Mouse (Mus musculus): ENCODE measurements around the gene Ephb2. TPM values are rescaled to one million over a fixed set of nuclear protein-coding genes. Genes with fewer than 3 reads are reported as not detected.

The Ephb2 gene
- total RNA-seq, 2 experiments from 2014 or later: 40.5 to 43.9 TPM

DNA sequence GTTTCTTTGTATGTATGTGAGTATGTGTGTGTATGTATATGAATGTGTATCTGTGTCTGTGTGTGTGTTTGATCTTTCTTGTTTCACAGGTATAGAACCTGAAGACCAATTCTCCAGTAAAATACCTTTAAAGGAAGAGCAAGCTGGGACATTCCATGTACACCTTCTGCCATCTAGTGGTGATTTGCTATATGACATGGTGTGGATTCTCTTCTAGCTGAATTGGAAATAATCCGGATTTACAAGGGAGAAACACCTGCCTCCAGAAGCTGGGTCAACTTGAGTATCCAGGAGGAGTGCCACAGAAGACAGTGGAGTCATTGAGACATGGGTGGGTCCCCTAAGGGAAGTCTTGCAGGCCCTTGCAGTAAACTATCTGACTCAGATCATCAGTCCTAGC lies 214.5 kb downstream of the Ephb2 start:
- DNase-seq (ENCODE audit: low spot score in 2 of 2): peak in 1 of 2 experiments; percentile 68

DNA sequence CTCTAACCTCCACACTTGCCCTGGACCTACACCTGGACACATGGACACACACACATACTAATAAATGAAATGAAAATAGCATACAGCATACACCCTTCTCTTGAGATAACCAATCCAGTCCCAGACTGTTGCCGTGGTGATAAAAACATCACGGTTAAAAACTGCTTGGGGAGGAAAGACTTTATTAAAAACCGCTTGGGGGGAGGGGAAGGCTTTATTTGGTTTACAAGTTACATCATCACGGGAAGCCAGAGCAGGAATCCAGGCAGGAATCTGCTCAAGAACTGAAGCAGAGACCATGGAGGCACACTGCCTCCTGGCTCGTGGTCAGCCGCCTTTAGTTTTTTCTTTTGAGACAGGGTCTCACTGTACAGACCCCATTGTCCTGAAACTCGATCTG lies 222.1 kb downstream of the Ephb2 start:
- no peak for DNase-seq (ENCODE audit: low spot score in 2 of 2)

DNA sequence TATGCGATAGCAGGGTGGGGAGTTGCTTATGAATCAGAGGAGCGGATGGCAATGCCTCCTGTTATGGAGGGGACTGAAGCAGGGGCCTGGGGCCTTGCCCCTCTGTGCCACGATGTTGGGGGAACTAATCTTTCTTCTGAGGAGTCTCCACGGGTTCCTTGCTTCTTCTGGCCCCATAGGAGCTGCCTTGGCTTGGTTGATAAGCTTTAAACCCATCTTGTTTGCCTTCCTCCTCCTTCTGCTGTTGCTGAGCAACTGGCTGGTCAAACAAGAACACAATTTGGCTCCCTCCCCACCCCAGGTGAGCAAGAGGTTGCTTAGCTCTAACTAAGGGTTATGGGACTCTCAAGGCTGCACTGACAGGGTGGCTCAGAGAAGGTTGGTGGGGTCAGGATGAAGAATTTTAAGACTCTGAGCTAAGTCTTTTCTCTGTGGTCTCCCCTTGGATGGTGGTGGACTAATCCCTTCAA lies 225.4 kb downstream of the Ephb2 start, which contains the start of gene Tex46:
Gene Tex46 (plus strand): TSS at position 51 of the 470 bp plus-strand sequence.
- DNase-seq (ENCODE audit: low spot score in 2 of 2): no peak

DNA sequence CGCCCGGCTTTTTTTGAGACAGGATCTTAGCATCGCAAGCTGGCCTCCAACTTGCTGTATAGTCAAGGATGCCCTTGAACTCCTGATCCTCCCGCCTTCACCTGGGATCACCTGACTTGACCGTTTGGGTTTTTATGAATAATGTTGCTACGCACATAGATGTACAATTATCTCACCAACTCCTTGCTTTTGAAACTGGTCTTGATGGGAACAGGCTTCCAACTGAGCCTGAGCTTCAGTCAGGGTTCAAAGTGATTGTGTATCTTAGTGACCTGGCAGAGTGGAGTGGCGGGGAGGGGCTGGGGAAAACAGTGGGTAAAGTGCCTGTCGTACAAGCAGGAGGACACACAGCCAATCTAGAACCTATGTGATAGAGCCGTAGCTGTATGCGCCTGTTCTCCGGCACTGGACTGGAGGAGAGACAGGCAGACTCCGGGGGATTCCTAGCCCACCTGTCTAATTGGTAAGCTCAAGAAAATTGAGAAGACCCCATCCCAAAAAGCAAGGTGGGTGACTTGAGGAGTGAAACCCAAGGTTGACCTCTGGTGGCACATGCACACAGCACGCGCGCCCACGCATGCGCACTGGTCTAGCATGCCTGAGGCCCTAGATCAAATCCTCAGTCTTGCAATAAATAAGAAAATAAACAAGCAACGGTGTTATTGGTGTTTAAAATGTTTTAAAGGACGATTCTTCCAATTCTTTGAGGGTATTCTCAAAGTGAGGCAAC lies 229.9 kb downstream of the Ephb2 start:
- DNase-seq (ENCODE audit: low spot score in 2 of 2): no peak

- DNase-seq (ENCODE audit: low spot score in 2 of 2): peak; percentile 95 to 97
These were observed 233.2 kb downstream of the Ephb2 start, which contains the start of gene Kdm1a for GRCm38 (mm10) chr4:136602568-136602967. Gene Kdm1a, minus strand, starts transcription at chr4:136602723.

DNA sequence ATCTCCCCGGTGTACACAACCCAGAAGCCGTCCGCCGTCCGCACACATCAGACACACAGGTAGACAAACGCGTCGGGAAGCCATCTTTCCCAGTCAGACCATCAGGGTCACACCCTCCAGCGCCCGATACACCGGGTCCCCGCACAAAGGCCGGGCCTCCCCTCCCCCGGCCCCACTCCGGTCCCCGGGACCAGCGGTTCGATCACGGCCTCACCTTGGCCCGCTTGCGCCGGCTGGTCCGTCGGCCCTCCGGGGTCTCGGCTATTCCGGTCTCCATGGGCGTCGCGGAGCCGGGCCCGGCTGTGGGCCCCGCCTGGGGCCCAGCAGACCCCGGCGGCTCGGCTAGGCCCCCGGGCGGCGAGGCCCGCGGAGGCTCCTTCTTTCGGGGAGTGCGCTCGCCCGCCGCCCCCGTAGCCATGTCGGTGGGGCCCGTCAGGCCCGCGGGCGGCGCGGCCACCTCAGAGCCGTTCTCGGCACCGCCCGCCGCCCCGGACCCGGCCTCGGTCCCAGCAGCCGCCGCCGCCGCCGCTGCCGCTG lies 233.7 kb downstream of the Ephb2 start:
- DNase-seq (ENCODE audit: low spot score in 2 of 2): peak in 1 of 2 experiments; percentile 28

GRCm38 (mm10) chr4:136601476-136601875 lies 234.3 kb downstream of the Ephb2 start:
- DNase-seq (ENCODE audit: low spot score in 2 of 2): peak; percentile 56 to 68

DNA sequence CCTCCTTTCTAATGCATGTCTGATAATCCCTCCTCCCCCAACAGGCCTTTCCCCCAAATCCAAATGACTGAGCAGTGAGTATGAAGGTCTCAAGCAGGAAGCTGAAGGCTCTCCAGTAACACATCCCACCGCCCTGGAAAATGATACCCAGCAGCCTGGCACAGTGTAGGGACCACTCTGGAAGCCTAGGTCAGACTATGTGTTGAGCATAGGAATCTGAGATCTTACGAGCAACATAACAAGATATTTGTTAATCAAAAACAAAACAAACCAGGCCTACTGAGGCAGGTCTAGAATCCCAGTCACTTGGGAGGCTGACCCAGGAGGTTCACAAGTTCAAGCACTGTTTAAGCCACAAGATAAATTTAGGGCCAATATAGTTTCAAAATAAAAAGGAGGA lies 235.3 kb downstream of the Ephb2 start:
- DNase-seq (ENCODE audit: low spot score in 2 of 2): no peak

DNA sequence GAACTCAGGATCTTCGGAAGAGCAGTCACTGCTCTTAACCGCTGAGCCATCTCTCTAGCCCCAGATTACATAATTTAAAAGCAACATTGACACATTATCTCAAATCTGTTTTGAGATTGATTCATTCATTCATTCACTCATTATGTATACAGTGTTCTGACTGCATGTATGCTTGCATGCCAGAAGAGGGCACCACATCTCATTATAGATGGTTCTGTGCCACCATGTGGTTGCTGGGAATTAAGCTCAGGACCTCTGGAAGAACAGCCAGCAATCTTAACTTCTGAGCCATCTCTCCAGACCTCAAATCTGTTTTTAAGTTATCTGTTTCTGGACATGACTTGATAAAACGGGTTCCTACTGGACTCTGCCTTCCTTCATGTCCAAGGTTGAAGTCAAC lies 235.9 kb downstream of the Ephb2 start:
- no peak for DNase-seq (ENCODE audit: low spot score in 2 of 2)

DNA sequence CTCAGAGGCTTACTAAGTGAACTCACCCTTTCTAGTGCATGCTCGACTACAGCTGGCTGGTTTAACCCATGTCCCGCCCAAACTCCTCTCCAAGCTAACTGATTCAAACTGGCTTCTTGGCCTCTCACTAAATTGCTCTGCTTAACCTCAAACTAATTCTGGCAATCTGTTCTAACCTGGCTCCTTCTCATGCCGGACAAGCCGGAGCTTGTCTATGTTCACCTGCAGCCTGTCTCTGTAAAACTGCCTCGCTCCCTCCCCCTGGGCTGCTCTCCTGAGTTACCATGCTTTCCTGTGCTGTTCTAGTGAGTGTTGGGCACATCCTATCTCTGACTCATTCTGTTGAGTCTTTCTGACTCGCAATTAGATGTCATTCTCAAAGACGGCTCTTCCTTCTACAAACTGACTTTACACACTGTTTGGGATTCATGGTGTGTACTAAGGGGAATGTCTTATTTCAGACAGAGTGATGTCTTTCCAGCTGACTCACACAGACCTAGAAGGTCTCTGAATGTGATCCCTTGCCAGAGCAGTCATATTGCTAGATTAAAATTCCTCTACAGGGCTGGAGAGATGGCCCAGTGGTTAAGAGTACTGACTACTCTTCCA lies 237.4 kb downstream of the Ephb2 start:
- DNase-seq (ENCODE audit: low spot score in 2 of 2): no peak

Small RNA genes lying within 50 kb of the gene (microRNA-seq; reads per million reads assigned to microRNA genes)
- 0 reads per million in 2 experiments for gene Gm22180

Other genes starting within 250 kb of the Ephb2 start
- 100 to 1,000 TPM; 109 to 114 TPM for gene Kdm1a, start 233.3 kb downstream of the Ephb2 start, total RNA-seq (2021)
- gene Tex46, start 225.6 kb downstream of the Ephb2 start, total RNA-seq (2021): not detected
- gene Lactbl1, start 213.4 kb downstream of the Ephb2 start, total RNA-seq (2021): under 1 TPM; 0.18 to 0.24 TPM
- 10 to 100 TPM; 40.7 to 47.6 TPM for gene C1qb, start 50.2 kb upstream of the Ephb2 start, total RNA-seq (2021)
- gene C1qc, start 57.1 kb upstream of the Ephb2 start, total RNA-seq (2021): 10 to 100 TPM; 42.6 to 43.2 TPM
- gene C1qa, start 62.8 kb upstream of the Ephb2 start, total RNA-seq (2021): 10 to 100 TPM; 42.0 TPM
- gene Epha8, start 120.8 kb upstream of the Ephb2 start, total RNA-seq (2021): 1 to 10 TPM; 5.7 to 7.5 TPM
- 1 to 10 TPM; 9.1 to 9.5 TPM for gene Zbtb40, start 212.8 kb upstream of the Ephb2 start, total RNA-seq (2021)